Mouse (Mus musculus): ENCODE results near the gene Lonrf3.

GRCm38 (mm10) chrX:36352446-36352845, 24.3 kb downstream of the Lonrf3 start:
- TF ChIP-seq CTCF (IDR thresholded peaks at IDR 0.05; ENCODE audit: borderline replicate concordance, control insufficient read depth, extremely low read depth, insufficient read depth, low read length, poor library complexity), result no peak
- no peak for TF ChIP-seq POLR2A (IDR thresholded peaks at IDR 0.05; ENCODE audit: control insufficient read depth, extremely low read depth, insufficient read depth, low read length, poor library complexity)
